Mouse (Mus musculus): ENCODE measurements at regions not wholly inside any gene's neighbourhood (a gene's known extent, or its start where the extent isn't known, plus 50 kb on each side); places are given as distances from the start of the nearest gene placed in this dataset.

DNA sequence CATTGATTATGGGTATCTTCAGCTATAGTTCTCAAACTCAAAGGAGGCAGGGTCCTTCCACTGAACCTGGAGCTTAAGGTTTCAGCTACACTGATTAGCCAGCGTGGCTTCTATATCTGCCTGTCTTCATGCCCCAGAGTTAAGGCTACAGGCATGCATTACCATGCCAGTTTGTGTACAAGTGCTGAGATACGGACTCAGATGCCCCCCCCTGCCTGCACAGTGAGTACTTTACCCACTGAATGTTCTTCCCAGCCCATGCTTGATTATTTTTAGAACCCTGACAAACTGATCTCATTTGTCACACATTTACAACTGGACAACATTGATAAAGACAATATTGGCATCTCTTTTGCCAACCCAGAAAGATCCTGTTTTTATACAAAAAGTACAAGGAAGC lies 206.8 kb upstream of the Hey2 start:
- H3K27me3 ChIP-seq (replicated peaks): no peaks in the 10 kb centered on the region
- in situ Hi-C loops (cut with MboI; ENCODE audit: low pct_ligation_motif_present, low pct_unique_long_range_greater_than_20kb, low sequenced_read_pairs): no loop called here
- dilution Hi-C loops (cut with MboI; ENCODE audit: extremely low pct_ligation_motif_present, extremely low pct_unique_long_range_greater_than_20kb, low sequenced_read_pairs): no loop called here
- H3K27ac ChIP-seq (ENCODE audit: insufficient read depth, low read depth): no peak overlapping the region
- TF ChIP-seq RAD21 (IDR thresholded peaks at IDR 0.05; ENCODE audit: low read depth, low read length) (no peak), HCFC1 (IDR thresholded peaks at IDR 0.05; ENCODE audit: low read depth, low read length) (no peak)
- no peak for DNase-seq (ENCODE audit: extremely low read depth)
- H3K9ac ChIP-seq (ENCODE audit: insufficient read depth, low read depth): no peak overlapping the region
- no peak overlapping the region for H3K4me2 ChIP-seq (ENCODE audit: insufficient read depth, low read depth, poor library complexity, severe bottlenecking)
- H3K9me3 ChIP-seq (replicated peaks; ENCODE audit: low read length): no peaks in the 10 kb centered on the region
- H3K36me3 ChIP-seq (replicated peaks in 1 of 2; ENCODE audit: control insufficient read depth in 1 of 2, insufficient read depth in 1 of 2, low read length in 1 of 2): no peaks in the 10 kb centered on the region
- no peaks in the 10 kb centered on the region for H3K79me2 ChIP-seq (replicated peaks; ENCODE audit: control insufficient read depth, extremely low read depth, insufficient read depth, poor library complexity, severe bottlenecking)
- peaks cover 0 to 6% of the 10 kb centered on the region in 2 experiments; a peak in 1 of 4 replicates for H3K4me1 ChIP-seq (ENCODE audit: control insufficient read depth in 1 of 2, insufficient read depth in 2 of 2)
- no peak overlapping the region for H3K4me3 ChIP-seq (replicated peaks in 1 of 3; ENCODE audit: low read depth in 2 of 3, low read length in 2 of 3, poor library complexity in 1 of 3)

DNA sequence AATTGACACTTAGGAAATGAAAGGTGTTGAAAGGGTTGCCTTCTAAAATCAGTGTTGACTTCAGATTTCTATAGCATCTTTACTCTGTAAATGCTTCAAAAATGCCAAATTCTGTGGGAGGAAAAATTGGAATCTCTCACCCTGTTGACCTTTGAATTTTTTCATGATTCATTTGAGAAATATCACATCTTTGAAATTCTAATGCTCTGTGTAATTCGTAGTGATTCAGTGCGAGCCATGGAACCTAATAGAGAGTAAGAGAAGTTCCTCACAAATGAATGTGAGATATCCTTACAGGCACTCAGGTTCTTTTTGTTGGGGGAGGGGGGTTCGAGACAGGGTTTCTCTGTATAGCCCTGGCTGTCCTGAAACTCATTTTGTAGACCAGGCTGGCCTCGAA lies 193.0 kb upstream of the Hey2 start:
- dilution Hi-C loops (cut with MboI; ENCODE audit: extremely low pct_ligation_motif_present, extremely low pct_unique_long_range_greater_than_20kb, low sequenced_read_pairs): no loop called here
- Histone ChIP-seq H3K4me3 (replicated peaks in 1 of 3; ENCODE audit: low read depth in 2 of 3, low read length in 2 of 3, poor library complexity in 1 of 3) (peak overlapping the region in 1 of 3 experiments; percentile 35), H3K27me3 (replicated peaks) (no peaks in the 10 kb centered on the region), H3K36me3 (replicated peaks in 1 of 2; ENCODE audit: control insufficient read depth in 1 of 2, insufficient read depth in 1 of 2, low read length in 1 of 2) (no peaks in the 10 kb centered on the region), H3K4me2 (ENCODE audit: insufficient read depth, low read depth, poor library complexity, severe bottlenecking) (peak overlapping the region; percentile 56; the same call in 1 of the 2 replicates), H3K79me2 (replicated peaks; ENCODE audit: control insufficient read depth, extremely low read depth, insufficient read depth, poor library complexity, severe bottlenecking) (no peaks in the 10 kb centered on the region), H3K4me1 (ENCODE audit: control insufficient read depth in 1 of 2, insufficient read depth in 2 of 2) (no peaks in the 10 kb centered on the region), H3K9me3 (replicated peaks; ENCODE audit: low read length) (no peaks in the 10 kb centered on the region), H3K27ac (ENCODE audit: insufficient read depth, low read depth) (no peak overlapping the region), H3K9ac (ENCODE audit: insufficient read depth, low read depth) (no peak overlapping the region)
- DNase-seq (ENCODE audit: extremely low read depth): no peak
- TF ChIP-seq TCF12 (IDR thresholded peaks at IDR 0.05; ENCODE audit: low read depth, low read length): no peak
- no peak for TF ChIP-seq NELFE (IDR thresholded peaks at IDR 0.05; ENCODE audit: low read depth, low read length)
- no peak for TF ChIP-seq JUND (conservative IDR thresholded peaks at IDR 0.05; ENCODE audit: low read depth, low read length)
- TF ChIP-seq ZMIZ1 (IDR thresholded peaks at IDR 0.05; ENCODE audit: low read depth, low read length): no peak
- TF ChIP-seq POLR2A (IDR thresholded peaks at IDR 0.05; ENCODE audit: low read depth, low read length): no peak
- no peak for TF ChIP-seq RCOR1 (conservative IDR thresholded peaks at IDR 0.05; ENCODE audit: low read depth, low read length)
- TF ChIP-seq HCFC1 (IDR thresholded peaks at IDR 0.05; ENCODE audit: low read depth, low read length): no peak
- no peak for TF ChIP-seq POLR2AphosphoS2 (IDR thresholded peaks at IDR 0.05; ENCODE audit: low read depth, low read length)
- TF ChIP-seq ZNF384 (IDR thresholded peaks at IDR 0.05; ENCODE audit: low read depth, low read length): no peak
- TF ChIP-seq PAX5 (IDR thresholded peaks at IDR 0.05; ENCODE audit: low read length): no peak
- TF ChIP-seq USF1 (IDR thresholded peaks at IDR 0.05; ENCODE audit: low read depth, low read length): no peak
- TF ChIP-seq RAD21 (IDR thresholded peaks at IDR 0.05; ENCODE audit: low read depth, low read length): no peak
- no peak for TF ChIP-seq GABPA (IDR thresholded peaks at IDR 0.05; ENCODE audit: insufficient replicate concordance, low read depth, low read length)
- TF ChIP-seq SMC3 (IDR thresholded peaks at IDR 0.05; ENCODE audit: low read depth, low read length): no peak
- no peak for TF ChIP-seq MXI1 (IDR thresholded peaks at IDR 0.05; ENCODE audit: low read depth, low read length)
- TF ChIP-seq ZKSCAN1 (IDR thresholded peaks at IDR 0.05; ENCODE audit: borderline replicate concordance, low read depth, low read length): no peak
- TF ChIP-seq CHD1 (IDR thresholded peaks at IDR 0.05; ENCODE audit: low read depth, low read length): no peak
- in situ Hi-C loops (cut with MboI; ENCODE audit: low pct_ligation_motif_present, low pct_unique_long_range_greater_than_20kb, low sequenced_read_pairs): no loop called here
